19 mouse cellular contexts compared by ENCODE assay signal in the genomic region with DNA sequence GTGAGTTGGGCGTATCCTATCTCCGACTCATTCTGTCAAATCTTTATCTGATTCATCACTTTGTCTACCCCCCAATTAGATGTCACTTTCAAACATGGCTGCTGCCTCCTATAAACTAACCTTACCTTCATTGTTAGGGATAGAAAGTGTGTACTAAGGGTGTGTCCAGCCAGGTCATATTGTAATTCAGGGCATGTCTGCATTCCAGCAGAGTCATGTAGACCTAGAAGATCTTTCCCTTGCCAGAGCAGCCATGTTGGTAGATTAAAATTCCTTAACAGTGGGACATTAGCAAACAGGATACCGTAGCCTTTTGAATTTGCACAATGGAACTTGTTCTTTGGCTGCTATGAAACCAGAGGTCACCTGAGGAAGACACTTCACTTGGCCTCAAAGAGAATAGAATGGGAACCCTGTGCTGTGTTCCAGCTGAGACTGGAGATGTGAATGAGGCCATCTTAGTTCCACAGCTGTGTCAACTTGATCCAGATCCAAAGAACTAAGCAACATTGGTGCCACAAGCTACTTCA. TPM values are rescaled to one million over a fixed set of nuclear protein-coding genes. Genes with fewer than 3 reads are reported as not detected.
A peak's percentile ranks its signal among the peaks of the same experiment; 100 is the strongest.
DNase-seq lines count a peak whose midpoint lies in the region; ATAC-seq lines count a peak whose summit lies in the region.
"Had no signal": no experiment of that assay in that cellular context is flagged by ENCODE, and none has a peak within 500 bp of the region (broad histone marks: within the 10 kb centered on the region; RNA-seq: fewer than 3 reads in every experiment).

No protein-coding gene starts in this region.

- H3K27ac ChIP-seq in forebrain, embryonic 16.5 days (ENCODE audit: low read length): no peak overlapping the region
- H3K27ac ChIP-seq: embryonic facial prominence, embryonic 10.5 days; embryonic facial prominence, embryonic 12.5 days; forebrain, embryonic 13.5 days; forebrain, embryonic 15.5 days had no signal

- no peak overlapping the region for H3K4me3 ChIP-seq in forebrain, embryonic 16.5 days (replicated peaks; ENCODE audit: low read length)
- H3K4me3 ChIP-seq: embryonic facial prominence, embryonic 10.5 days; embryonic facial prominence, embryonic 12.5 days; forebrain, embryonic 13.5 days; forebrain, embryonic 15.5 days had no signal

- 88% methylated on average over 3 of the region's 3 CpGs for WGBS in forebrain, embryonic 16.5 days

- ATAC-seq in forebrain, embryonic 16.5 days: no peak
- ATAC-seq: forebrain, embryonic 13.5 days; forebrain, embryonic 15.5 days had no signal

- H3K36me3 ChIP-seq in forebrain, embryonic 16.5 days (ENCODE audit: control insufficient read depth, insufficient read depth): no peaks in the 10 kb centered on the region
- H3K36me3 ChIP-seq: embryonic facial prominence, embryonic 10.5 days; embryonic facial prominence, embryonic 12.5 days; forebrain, embryonic 15.5 days; G1E had no signal

- no peaks in the 10 kb centered on the region for H3K27me3 ChIP-seq in forebrain, embryonic 16.5 days (replicated peaks; ENCODE audit: control insufficient read depth, insufficient read depth, low read length)
- H3K27me3 ChIP-seq: embryonic facial prominence, embryonic 12.5 days; forebrain, embryonic 13.5 days; forebrain, embryonic 15.5 days had no signal

- DNase-seq in ES-CJ7 (ENCODE audit: low read depth, low spot score) (peak; percentile 67), ZHBTc4 (ENCODE audit: low read depth, low spot score) (peak; percentile 79)
- DNase-seq in Muller cell, postnatal 12 days (ENCODE audit: inconsistent ontology term): peak; percentile 36
- no peak for DNase-seq in left cerebral cortex, adult 11 months (ENCODE audit: low spot score)
- DNase-seq: adrenal gland, adult 2 months; adrenal gland, postnatal 10 days; adrenal gland, postnatal 25 days; cerebellum, adult 11 months; cerebellum, adult 18-20 months; cerebellum, adult 8-10 months; cerebellum, adult 9-11 months; cerebellum, postnatal 14 days; cerebellum, postnatal 36 days had no signal

- no peaks in the 10 kb centered on the region for H3K4me1 ChIP-seq in forebrain, embryonic 16.5 days (replicated peaks; ENCODE audit: control insufficient read depth, insufficient read depth, low read length)
- H3K4me1 ChIP-seq: forebrain, embryonic 13.5 days; forebrain, embryonic 15.5 days had no signal

- no peak overlapping the region for H3K9ac ChIP-seq in forebrain, embryonic 16.5 days (replicated peaks; ENCODE audit: low read depth, low read length)
- H3K9ac ChIP-seq: embryonic facial prominence, embryonic 12.5 days; forebrain, embryonic 13.5 days; forebrain, embryonic 15.5 days had no signal

- no peaks in the 10 kb centered on the region for H3K9me3 ChIP-seq in forebrain, embryonic 16.5 days (ENCODE audit: control insufficient read depth, low read length)
- H3K9me3 ChIP-seq: embryonic facial prominence, embryonic 10.5 days; embryonic facial prominence, embryonic 12.5 days; forebrain, embryonic 13.5 days; forebrain, embryonic 15.5 days had no signal

- H3K4me2 ChIP-seq in forebrain, embryonic 16.5 days (ENCODE audit: low read length): no peak overlapping the region
- H3K4me2 ChIP-seq: embryonic facial prominence, embryonic 12.5 days; forebrain, embryonic 13.5 days; forebrain, embryonic 15.5 days had no signal

RNA-seq across cellular contexts. Expression of a gene that starts 30.1 kb away (rescaled TPM):
- polyA plus RNA-seq in forebrain, embryonic 16.5 days (2015; fragmentation: Nextera tagmentation; extraction: Ambion mirVana): 37.0 and 44.1 TPM in 2 replicates
- polyA plus RNA-seq: G1E had no signal
